Mouse (Mus musculus) C2C12 (cell line): Measurements from ENCODE around the gene Sec24d.

Source experiments
- CEBPB ChIP-seq: IDR thresholded peaks from one replicate; pipeline ENCODE4 v1.6.1; 2011; ENCODE audit warnings: low read depth, mild to moderate bottlenecking, control low read depth, moderate library complexity
- CTCF ChIP-seq: IDR thresholded peaks from one replicate; pipeline ENCODE4 v1.5.1; 2011; ENCODE audit not compliant: control insufficient read depth, insufficient read depth, insufficient read length
- FOSL1 ChIP-seq: IDR thresholded peaks from one replicate; pipeline ENCODE4 v1.8.0; 2011; ENCODE audit warnings: mild to moderate bottlenecking, low read length; ENCODE audit not compliant: poor library complexity, insufficient read depth, severe bottlenecking
- MAX ChIP-seq: IDR thresholded peaks from one replicate; pipeline ENCODE4 v1.6.1; 2011; ENCODE audit warnings: mild to moderate bottlenecking, control low read depth
- MYOD1 ChIP-seq: IDR thresholded peaks from one replicate; pipeline ENCODE4 v1.6.1; 2011; ENCODE audit warnings: low read depth; ENCODE audit not compliant: control insufficient read depth, insufficient read length

- TF ChIP-seq MAX (no peak), CTCF (no peak), FOSL1 (no peak), CEBPB (no peak), MYOD1 (no peak)
These were observed 38.4 kb downstream of the Sec24d start for GRCm38 (mm10) chr3:123305611-123306010.
